Mouse (Mus musculus): ENCODE measurements around the gene Gm2007. TPM values are rescaled to one million over a fixed set of nuclear protein-coding genes. Genes with fewer than 3 reads are reported as not detected.

The Gm2007 gene
- 7.7 TPM for total RNA-seq (2023)

GRCm38 (mm10) chr2:175741237-175741636 is at the start of gene Gm2007:
Gm2007 (plus strand) TSS chr2:175741537.

GRCm38 (mm10) chr2:175703546-175703945 is 37.8 kb upstream of the Gm2007 start, which contains the start of gene Zfp969:
Zfp969 (minus strand) TSS chr2:175703646.

DNA sequence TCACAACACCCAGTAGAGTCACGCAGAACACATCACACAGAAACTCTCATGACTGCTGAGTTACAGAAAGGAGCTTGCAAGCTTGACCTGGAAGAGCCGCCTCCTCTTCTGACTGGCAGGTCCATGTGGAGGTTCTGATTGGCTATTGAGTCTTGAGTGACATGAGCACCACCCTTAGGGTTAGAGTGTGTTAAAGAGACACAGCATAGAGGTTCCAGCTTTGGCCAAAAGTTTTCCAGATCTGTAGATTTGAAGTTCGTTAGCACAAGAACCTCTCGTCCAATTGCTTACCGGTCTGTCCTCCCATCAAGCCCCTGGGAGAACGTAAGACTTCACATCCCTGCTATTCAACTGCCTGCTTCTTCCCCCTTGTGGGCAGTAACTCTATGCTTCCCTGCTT is 59.7 kb downstream of the Gm2007 start, which contains the start of gene Gm14288:
Gene Gm14288, minus strand, starts transcription at position 101 of the 400 bp plus-strand sequence.

Other genes starting within 250 kb of the Gm2007 start
- gene Gm11007, start 97.6 kb upstream of the Gm2007 start, total RNA-seq (2023): 7.7 TPM
- not detected for gene Zfp969, start 37.9 kb upstream of the Gm2007 start, total RNA-seq (2023)
- not detected for gene Gm14288, start 59.6 kb downstream of the Gm2007 start, total RNA-seq (2023)
- 3.2 TPM for gene Gm6710, start 127.7 kb downstream of the Gm2007 start, total RNA-seq (2023)
- gene Zfp966, start 189.6 kb downstream of the Gm2007 start, total RNA-seq (2023): 3.4 TPM
- 1.3 TPM for gene Gm2026, start 223.8 kb downstream of the Gm2007 start, total RNA-seq (2023)